Mouse (Mus musculus): ENCODE measurements around the gene Igfals. TPM values are rescaled to one million over a fixed set of nuclear protein-coding genes. Genes with fewer than 3 reads are reported as not detected.

Gene Igfals
- polyA plus RNA-seq, 2 experiments, result 0.08 to 0.10 TPM

GRCm38 (mm10) chr17:24855838-24856464 lies 9.8 kb upstream of the Igfals start:
- H3K27me3 ChIP-seq (ENCODE audit: control insufficient read depth, insufficient read depth, low read length), result no peaks in the 10 kb centered on the region
- ATAC-seq (ENCODE audit: low FRiP score, low read depth) (no peak), DNase-seq (ENCODE audit: low spot score) (no peak)
- H3K27ac ChIP-seq (replicated peaks; ENCODE audit: low read depth, low read length), result no peak overlapping the region
- 75% methylated on average over 3 of the region's 3 CpGs for WGBS
- no peaks in the 10 kb centered on the region for H3K9me3 ChIP-seq (ENCODE audit: control insufficient read depth, low read length)
- peaks cover 4% of the 10 kb centered on the region for H3K4me1 ChIP-seq (ENCODE audit: control insufficient read depth, insufficient read depth, low read length)
- no peak overlapping the region for H3K4me2 ChIP-seq (replicated peaks; ENCODE audit: low read depth, low read length, severe bottlenecking)
- no peak overlapping the region for H3K4me3 ChIP-seq (replicated peaks; ENCODE audit: low read length)
- no peak for TF ChIP-seq POLR2A (IDR thresholded peaks at IDR 0.05; ENCODE audit: borderline replicate concordance, extremely low read depth, insufficient read depth, insufficient read length)
- H3K9ac ChIP-seq (ENCODE audit: low read depth, low read length, severe bottlenecking), result no peak overlapping the region
- peaks cover 22% of the 10 kb centered on the region for H3K36me3 ChIP-seq (ENCODE audit: control insufficient read depth, insufficient read depth, low read length)

- Histone ChIP-seq H3K27me3 (ENCODE audit: control insufficient read depth, insufficient read depth, low read length) (no peaks in the 10 kb centered on the region), H3K36me3 (ENCODE audit: control insufficient read depth, insufficient read depth, low read length) (peaks cover 28% of the 10 kb centered on the region), H3K9ac (ENCODE audit: low read depth, low read length, severe bottlenecking) (no peak overlapping the region), H3K27ac (replicated peaks; ENCODE audit: low read depth, low read length) (no peak overlapping the region), H3K4me3 (replicated peaks; ENCODE audit: low read length) (no peak overlapping the region), H3K4me1 (ENCODE audit: control insufficient read depth, insufficient read depth, low read length) (no peaks in the 10 kb centered on the region), H3K9me3 (ENCODE audit: control insufficient read depth, low read length) (no peaks in the 10 kb centered on the region), H3K4me2 (replicated peaks; ENCODE audit: low read depth, low read length, severe bottlenecking) (no peak overlapping the region)
- ATAC-seq (ENCODE audit: low FRiP score, low read depth) (no peak), DNase-seq (ENCODE audit: low spot score) (no peak)
- 86% methylated on average over 13 of the region's 13 CpGs for WGBS
- TF ChIP-seq POLR2A (IDR thresholded peaks at IDR 0.05; ENCODE audit: borderline replicate concordance, extremely low read depth, insufficient read depth, insufficient read length), result no peak
Measured at GRCm38 (mm10) chr17:24856589-24856988, 9.2 kb upstream of the Igfals start.

GRCm38 (mm10) chr17:24857831-24858470 lies 7.8 kb upstream of the Igfals start:
- Histone ChIP-seq H3K9me3 (ENCODE audit: control insufficient read depth, low read length) (no peaks in the 10 kb centered on the region), H3K4me3 (replicated peaks; ENCODE audit: low read length) (no peak overlapping the region), H3K36me3 (ENCODE audit: control insufficient read depth, insufficient read depth, low read length) (peaks cover 33% of the 10 kb centered on the region), H3K9ac (ENCODE audit: low read depth, low read length, severe bottlenecking) (no peak overlapping the region), H3K27me3 (ENCODE audit: control insufficient read depth, insufficient read depth, low read length) (no peaks in the 10 kb centered on the region), H3K27ac (replicated peaks; ENCODE audit: low read depth, low read length) (no peak overlapping the region), H3K4me1 (ENCODE audit: control insufficient read depth, insufficient read depth, low read length) (no peaks in the 10 kb centered on the region), H3K4me2 (replicated peaks; ENCODE audit: low read depth, low read length, severe bottlenecking) (no peak overlapping the region)
- 90% methylated on average over 8 of the region's 8 CpGs for WGBS
- ATAC-seq (ENCODE audit: low FRiP score, low read depth) (no peak), DNase-seq (ENCODE audit: low spot score) (no peak)
- no peak for TF ChIP-seq POLR2A (IDR thresholded peaks at IDR 0.05; ENCODE audit: borderline replicate concordance, extremely low read depth, insufficient read depth, insufficient read length)

GRCm38 (mm10) chr17:24858967-24859366 lies 6.8 kb upstream of the Igfals start:
- H3K36me3 ChIP-seq (ENCODE audit: control insufficient read depth, insufficient read depth, low read length), result peaks cover 30% of the 10 kb centered on the region
- H3K27ac ChIP-seq (replicated peaks; ENCODE audit: low read depth, low read length), result no peak overlapping the region
- H3K27me3 ChIP-seq (ENCODE audit: control insufficient read depth, insufficient read depth, low read length), result no peaks in the 10 kb centered on the region
- no peak overlapping the region for H3K4me3 ChIP-seq (replicated peaks; ENCODE audit: low read length)
- H3K4me2 ChIP-seq (replicated peaks; ENCODE audit: low read depth, low read length, severe bottlenecking), result no peak overlapping the region
- H3K9me3 ChIP-seq (ENCODE audit: control insufficient read depth, low read length), result no peaks in the 10 kb centered on the region
- DNase-seq (ENCODE audit: low spot score), result no peak
- TF ChIP-seq POLR2A (IDR thresholded peaks at IDR 0.05; ENCODE audit: borderline replicate concordance, extremely low read depth, insufficient read depth, insufficient read length), result no peak
- ATAC-seq (ENCODE audit: low FRiP score, low read depth), result no peak
- no peak overlapping the region for H3K9ac ChIP-seq (ENCODE audit: low read depth, low read length, severe bottlenecking)
- WGBS, result 89% methylated on average over 6 of the region's 6 CpGs
- H3K4me1 ChIP-seq (ENCODE audit: control insufficient read depth, insufficient read depth, low read length), result no peaks in the 10 kb centered on the region

- Histone ChIP-seq H3K9me3 (ENCODE audit: control insufficient read depth, low read length) (no peaks in the 10 kb centered on the region), H3K36me3 (ENCODE audit: control insufficient read depth, insufficient read depth, low read length) (peaks cover 29% of the 10 kb centered on the region), H3K4me3 (replicated peaks; ENCODE audit: low read length) (no peak overlapping the region), H3K4me1 (ENCODE audit: control insufficient read depth, insufficient read depth, low read length) (no peaks in the 10 kb centered on the region), H3K9ac (ENCODE audit: low read depth, low read length, severe bottlenecking) (no peak overlapping the region), H3K4me2 (replicated peaks; ENCODE audit: low read depth, low read length, severe bottlenecking) (no peak overlapping the region), H3K27me3 (ENCODE audit: control insufficient read depth, insufficient read depth, low read length) (no peaks in the 10 kb centered on the region), H3K27ac (replicated peaks; ENCODE audit: low read depth, low read length) (no peak overlapping the region)
- TF ChIP-seq POLR2A (IDR thresholded peaks at IDR 0.05; ENCODE audit: borderline replicate concordance, extremely low read depth, insufficient read depth, insufficient read length), result no peak
- DNase-seq (ENCODE audit: low spot score) (no peak), ATAC-seq (ENCODE audit: low FRiP score, low read depth) (no peak)
- 90% methylated on average over 8 of the region's 8 CpGs for WGBS
Measured at GRCm38 (mm10) chr17:24860076-24860475, 5.7 kb upstream of the Igfals start.
